Mouse (Mus musculus) gonadal fat pad, adult 2 months (tissue): ENCODE results near the gene Lrrc32. TPM values are rescaled to one million over a fixed set of nuclear protein-coding genes. Genes with fewer than 3 reads are reported as not detected.

Source experiments
- DNase-seq: peaks from one replicate; pipeline ENCODE4 v3.0.0-alpha.2; 2012; ENCODE audit warnings: low read depth
- polyA plus RNA-seq: library from polyadenylated mRNA; depleted of rRNA; stranded (reverse); fragments of >200 nt; gene quantifications from 2 replicates; pipeline ENCODE4 v1.2.3, GENCODE M21; 2012; rRNA removed

The Lrrc32 gene
- polyA plus RNA-seq, 1 experiment: 18.2 TPM

DNA sequence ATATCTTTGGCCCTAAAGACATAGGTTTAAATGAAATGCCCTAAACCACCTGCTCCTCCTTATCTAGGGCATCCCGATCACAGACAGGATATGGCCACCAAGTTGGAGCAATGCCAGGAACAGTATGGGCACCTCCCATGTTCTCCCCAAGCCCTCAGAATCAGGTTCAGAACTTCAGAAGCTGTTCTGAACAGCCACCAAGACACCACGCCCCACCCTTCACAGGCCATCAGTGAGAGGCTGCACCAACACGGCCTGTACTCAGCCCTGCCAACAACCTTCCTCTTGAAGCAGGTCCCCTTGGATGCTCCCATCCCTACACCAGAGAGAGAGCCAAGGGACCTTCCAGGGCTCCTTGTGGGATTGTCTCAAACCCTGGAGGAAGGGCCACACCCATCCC lies 55.5 kb downstream of the Lrrc32 start:
- DNase-seq: no peak

DNA sequence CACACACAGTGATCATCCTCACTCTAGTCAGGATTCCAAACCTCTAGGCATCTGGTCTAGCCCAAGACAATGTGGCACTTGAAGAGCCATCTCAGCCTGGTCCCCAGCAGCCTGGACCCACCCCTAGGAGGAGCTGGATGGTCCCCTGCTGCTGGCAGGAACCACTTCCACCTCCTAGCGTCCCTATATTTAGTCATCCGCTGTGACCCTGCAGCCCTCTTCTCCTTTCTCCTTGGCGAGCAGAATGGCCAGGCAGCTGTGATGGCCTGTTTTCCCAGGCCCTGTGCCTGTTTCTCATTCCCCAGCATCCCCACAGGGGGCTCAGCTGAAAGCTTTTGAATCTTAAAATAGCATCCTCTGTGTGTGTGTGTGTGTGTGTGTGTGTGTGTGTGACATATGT lies 59.8 kb downstream of the Lrrc32 start:
- DNase-seq: no peak

DNA sequence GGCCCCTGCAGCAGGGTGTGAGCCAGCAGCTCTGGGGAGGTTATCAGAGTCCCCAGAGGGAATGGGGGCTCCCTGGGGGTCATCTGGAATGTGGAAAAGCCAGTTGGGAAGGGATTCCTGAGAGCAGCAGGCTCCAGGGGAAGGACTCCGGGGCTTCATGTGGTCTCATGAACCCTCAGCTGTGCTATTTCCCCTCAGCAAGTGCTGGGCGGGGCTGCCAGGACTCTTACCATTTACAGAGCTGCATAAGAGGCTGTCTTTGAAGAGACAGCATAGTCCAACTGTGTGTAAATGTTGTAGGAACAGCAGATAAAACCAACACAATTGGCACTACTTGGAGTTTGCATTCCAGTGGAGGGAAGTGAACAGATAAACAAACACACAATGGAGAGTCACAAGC lies 61.5 kb downstream of the Lrrc32 start:
- no peak for DNase-seq

GRCm38 (mm10) chr7:98551041-98551440 lies 62.0 kb downstream of the Lrrc32 start:
- no peak for DNase-seq

Other genes with a start within 250 kb of the Lrrc32 start
- gene Acer3, start 168.1 kb upstream of the Lrrc32 start, polyA plus RNA-seq: 8.2 and 17.9 TPM in 2 replicates
- gene Tsku, start 128.0 kb upstream of the Lrrc32 start, polyA plus RNA-seq: 13.6 and 15.1 TPM in 2 replicates
- gene Gucy2d, start 48.9 kb upstream of the Lrrc32 start, polyA plus RNA-seq: not detected in 2 replicates
- 13.2 and 17.3 TPM in 2 replicates for gene Emsy, start 167.5 kb downstream of the Lrrc32 start, polyA plus RNA-seq
- gene Thap12, start 213.8 kb downstream of the Lrrc32 start, polyA plus RNA-seq: 16.2 and 17.7 TPM in 2 replicates